Mouse (Mus musculus) liver, adult 2 months (tissue): ENCODE data around the gene Rab26. TPM values are rescaled to one million over a fixed set of nuclear protein-coding genes. Genes with fewer than 3 reads are reported as not detected.

Experiments
- DNase-seq: peaks from one replicate; pipeline ENCODE4 v3.0.0-alpha.2; 2011; ENCODE audit warnings: low read depth, low spot score; ENCODE audit errors: extremely low read depth
- H3K27ac ChIP-seq: fragments of 200-500 bp; replicated peaks from 2 replicates; pipeline ENCODE4 v1.5.1; 2012; ENCODE audit warnings: low read depth, mild to moderate bottlenecking, control low read depth, inconsistent platforms, low read length; ENCODE audit not compliant: insufficient read depth
- H3K27me3 ChIP-seq: fragments of 200-500 bp; 2 replicates; pipeline ENCODE4 v1.6.1; 2012; ENCODE audit warnings: mild to moderate bottlenecking, moderate library complexity, low read length, inconsistent platforms; ENCODE audit not compliant: control insufficient read depth, insufficient read depth
- H3K36me3 ChIP-seq: fragments of 200-500 bp; 2 replicates; pipeline ENCODE4 v1.6.1; 2012; ENCODE audit warnings: low read length, inconsistent platforms; ENCODE audit not compliant: control insufficient read depth, insufficient read depth
- H3K4me1 ChIP-seq: fragments of 200-500 bp; 2 replicates; pipeline ENCODE4 v1.6.1; 2011; ENCODE audit warnings: low read length; ENCODE audit not compliant: control insufficient read depth, insufficient read depth
- H3K4me3 ChIP-seq: fragments of 200-500 bp; 2 replicates; pipeline ENCODE4 v1.5.1; 2011; ENCODE audit warnings: low read depth, mild to moderate bottlenecking, control low read depth, low read length, moderate library complexity; ENCODE audit not compliant: insufficient read depth
- H3K79me2 ChIP-seq: fragments of 200-500 bp; 2 replicates; pipeline ENCODE4 v1.6.1; 2012; ENCODE audit warnings: inconsistent platforms, mild to moderate bottlenecking, low read length, moderate library complexity; ENCODE audit not compliant: control insufficient read depth, insufficient read depth
- H3K9ac ChIP-seq: fragments of 200-500 bp; 2 replicates; pipeline ENCODE4 v1.6.1; 2012; ENCODE audit warnings: low read depth, mild to moderate bottlenecking, control low read depth, inconsistent platforms, low read length
- CTCF ChIP-seq: fragments of 200-500 bp; IDR thresholded peaks from 2 replicates; pipeline ENCODE4 v1.5.1; 2011; ENCODE audit warnings: low read depth, low read length, control low read depth
- POLR2A ChIP-seq: fragments of 200-500 bp; IDR thresholded peaks from 2 replicates; pipeline ENCODE4 v1.6.1; 2011; ENCODE audit warnings: low read length, control low read depth; ENCODE audit not compliant: insufficient read depth; ENCODE audit errors: extremely low read depth
- WGBS: fragments of 180-500 bp; shearing (Covaris S2); methylation state at CpG from one replicate; pipeline ENCODE4 v1.1.7; 2018; 5-methylcytosine and 5-hydroxymethylcytosine counted together
- polyA plus RNA-seq: library from polyadenylated mRNA; depleted of rRNA; stranded (reverse); fragments of >200 nt; gene quantifications from 2 replicates; pipeline ENCODE4 v1.2.3, GENCODE M21; 2012
- total RNA-seq: library from RNA; depleted of rRNA; stranded (reverse); fragments of >200 nt; gene quantifications from 2 replicates; pipeline ENCODE4 v1.2.3, GENCODE M21; 2014

Gene Rab26
- total and polyA plus RNA-seq, 2 experiments, result 0.37 to 0.40 TPM

- DNase-seq, result no peak
- peak overlapping the region; percentile 74 for H3K4me3 ChIP-seq
- peak overlapping the region; percentile 94 for H3K9ac ChIP-seq
- no peaks in the 10 kb centered on the region for H3K36me3 ChIP-seq
- peak overlapping the region; percentile 63 for H3K27ac ChIP-seq
- H3K79me2 ChIP-seq, result peaks cover 29% of the 10 kb centered on the region
- H3K27me3 ChIP-seq, result no peaks in the 10 kb centered on the region
- H3K4me1 ChIP-seq, result peaks cover 8% of the 10 kb centered on the region
- WGBS, result 4% methylated on average over 44 of the region's 44 CpGs
- TF ChIP-seq POLR2A (no peak), CTCF (no peak)
Measured at GRCm38 (mm10) chr17:24550416-24551049, 16.5 kb upstream of the Rab26 start.

GRCm38 (mm10) chr17:24549618-24550415, 15.8 kb upstream of the Rab26 start, which contains the start of gene Pkd1:
Gene Pkd1, plus strand, starts transcription at chr17:24549834.
- H3K4me1 ChIP-seq, result peaks cover 8% of the 10 kb centered on the region
- DNase-seq, result peak; percentile 96
- H3K79me2 ChIP-seq, result peaks cover 22% of the 10 kb centered on the region
- peak within 1 kb of the TSS; percentile 94 for H3K9ac ChIP-seq
- under 1% methylated on average over 71 of the region's 72 CpGs for WGBS
- no peaks in the 10 kb centered on the region for H3K27me3 ChIP-seq
- peak within 1 kb of the TSS; percentile 74 for H3K4me3 ChIP-seq
- TF ChIP-seq CTCF (no peak), POLR2A (peak; percentile 98)
- H3K27ac ChIP-seq, result peak within 1 kb of the TSS; percentile 63
- H3K36me3 ChIP-seq, result no peaks in the 10 kb centered on the region

GRCm38 (mm10) chr17:24548921-24549617, 15.1 kb upstream of the Rab26 start:
- peaks cover 8% of the 10 kb centered on the region for H3K4me1 ChIP-seq
- H3K27me3 ChIP-seq, result peaks cover 3% of the 10 kb centered on the region; the same call in 1 of the 2 replicates
- peaks cover 15% of the 10 kb centered on the region; the same call in 1 of the 2 replicates for H3K79me2 ChIP-seq
- H3K9ac ChIP-seq, result peak overlapping the region; percentile 72
- H3K27ac ChIP-seq, result peak overlapping the region; percentile 63
- peak overlapping the region; percentile 69 for H3K4me3 ChIP-seq
- no peak for TF ChIP-seq POLR2A
- DNase-seq, result peak; percentile 83
- H3K36me3 ChIP-seq, result no peaks in the 10 kb centered on the region
- WGBS, result 5% methylated on average over 23 of the region's 23 CpGs

- H3K27ac ChIP-seq, result no peak overlapping the region
- peaks cover 8% of the 10 kb centered on the region for H3K4me1 ChIP-seq
- no peaks in the 10 kb centered on the region for H3K36me3 ChIP-seq
- WGBS, result 59% methylated on average over 9 of the region's 9 CpGs
- peaks cover 3% of the 10 kb centered on the region; the same call in 1 of the 2 replicates for H3K27me3 ChIP-seq
- no peak for TF ChIP-seq POLR2A
- H3K9ac ChIP-seq, result no peak overlapping the region
- peak overlapping the region; percentile 69; the same call in 1 of the 2 replicates for H3K4me3 ChIP-seq
- H3K79me2 ChIP-seq, result peaks cover 15% of the 10 kb centered on the region; the same call in 1 of the 2 replicates
- DNase-seq, result no peak
Measured at GRCm38 (mm10) chr17:24548435-24548834, 14.4 kb upstream of the Rab26 start.

GRCm38 (mm10) chr17:24546234-24546633, 12.2 kb upstream of the Rab26 start:
- no peak overlapping the region for H3K9ac ChIP-seq
- no peak for DNase-seq
- peaks cover 4% of the 10 kb centered on the region; the same call in 1 of the 2 replicates for H3K79me2 ChIP-seq
- no peak overlapping the region for H3K27ac ChIP-seq
- H3K36me3 ChIP-seq, result no peaks in the 10 kb centered on the region
- peaks cover 8% of the 10 kb centered on the region for H3K4me1 ChIP-seq
- no peak overlapping the region for H3K4me3 ChIP-seq
- TF ChIP-seq POLR2A, result no peak
- TF ChIP-seq CTCF, result no peak
- H3K27me3 ChIP-seq, result peaks cover 3% of the 10 kb centered on the region; the same call in 1 of the 2 replicates
- 73% methylated on average over 3 of the region's 3 CpGs for WGBS
